Mouse (Mus musculus): ENCODE measurements at regions not wholly inside any gene's neighbourhood (a gene's known extent, or its start where the extent isn't known, plus 50 kb on each side); places are given as distances from the start of the nearest gene placed in this dataset.
"Not testable (repeated sequence)": the region's sequence is repeated elsewhere in the genome, so short reads cannot be mapped to it uniquely, and the experiment has no call there.

GRCm38 (mm10) chr7:60352206-60352605 lies 212.2 kb upstream of the Snrpn start:
- not testable (repeated sequence) for H3K27me3 ChIP-seq (ENCODE audit: control insufficient read depth, insufficient read depth, low read length); H3K27ac ChIP-seq (ENCODE audit: low read depth, low read length); H3K4me3 ChIP-seq (ENCODE audit: low read depth, low read length); H3K9ac ChIP-seq (replicated peaks; ENCODE audit: low read depth, low read length); H3K9me3 ChIP-seq (ENCODE audit: control insufficient read depth, low read length); ATAC-seq (ENCODE audit: low read depth); H3K4me1 ChIP-seq (ENCODE audit: control insufficient read depth, insufficient read depth, low read length); H3K36me3 ChIP-seq (ENCODE audit: control insufficient read depth, insufficient read depth, low read length); H3K4me2 ChIP-seq (ENCODE audit: low read depth, low read length)
- 77% methylated on average over 2 of the region's 2 CpGs for WGBS
